Mouse (Mus musculus): ENCODE measurements at regions not wholly inside any gene's neighbourhood (a gene's known extent, or its start where the extent isn't known, plus 50 kb on each side); places are given as distances from the start of the nearest gene placed in this dataset.
A peak's percentile ranks its signal among the peaks of the same experiment; 100 is the strongest.

DNA sequence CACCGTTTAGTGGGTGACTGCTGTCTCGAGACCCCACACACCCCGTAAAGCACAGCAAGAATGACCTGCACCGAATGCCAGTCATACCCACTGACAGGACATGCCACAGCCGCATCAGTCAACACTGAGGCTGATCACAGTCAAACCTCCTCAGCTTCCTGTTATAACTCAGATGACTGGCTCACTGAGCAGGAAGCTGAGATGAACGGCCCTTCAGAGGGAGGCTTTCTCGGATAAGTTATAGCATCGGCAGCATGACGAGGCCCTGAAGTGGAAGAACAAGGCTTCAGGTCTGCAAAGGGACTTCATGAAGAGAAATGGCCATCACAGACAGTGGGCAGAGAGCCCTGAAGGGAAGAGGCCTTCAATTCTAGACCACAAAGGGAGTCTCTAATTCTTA, 87.0 kb downstream of the Lbh start:
- in situ Hi-C loops (cut with MboI; ENCODE audit: low pct_ligation_motif_present, low pct_unique_long_range_greater_than_20kb, low sequenced_read_pairs) (loop anchor here (5.0 kb wide), 1 partner anchor 33 kb away; no protein-coding TSS in a partner anchor), dilution Hi-C loops (cut with MboI; ENCODE audit: extremely low pct_ligation_motif_present, extremely low pct_unique_long_range_greater_than_20kb, low sequenced_read_pairs) (no loop called here)
- Histone ChIP-seq H3K36me3 (replicated peaks in 1 of 2; ENCODE audit: control insufficient read depth in 1 of 2, insufficient read depth in 1 of 2, low read length in 1 of 2) (no peaks in the 10 kb centered on the region), H3K4me1 (ENCODE audit: control insufficient read depth in 1 of 2, insufficient read depth in 2 of 2) (peaks cover 0 to 19% of the 10 kb centered on the region in 2 experiments; a peak in 2 of 4 replicates), H3K27me3 (replicated peaks) (no peaks in the 10 kb centered on the region), H3K4me2 (ENCODE audit: insufficient read depth, low read depth, poor library complexity, severe bottlenecking) (no peak overlapping the region), H3K79me2 (replicated peaks; ENCODE audit: control insufficient read depth, extremely low read depth, insufficient read depth, poor library complexity, severe bottlenecking) (no peaks in the 10 kb centered on the region), H3K27ac (ENCODE audit: insufficient read depth, low read depth) (no peak overlapping the region), H3K9me3 (replicated peaks; ENCODE audit: low read length) (no peaks in the 10 kb centered on the region), H3K9ac (ENCODE audit: insufficient read depth, low read depth) (no peak overlapping the region), H3K4me3 (replicated peaks in 1 of 3; ENCODE audit: low read depth in 2 of 3, low read length in 2 of 3, poor library complexity in 1 of 3) (no peak overlapping the region)
- no peak for DNase-seq (ENCODE audit: extremely low read depth)
- TF ChIP-seq JUN (IDR thresholded peaks at IDR 0.05; ENCODE audit: insufficient read depth, low read depth, low read length): no peak
- TF ChIP-seq MAX (IDR thresholded peaks at IDR 0.05; ENCODE audit: low read length): no peak
- no peak for TF ChIP-seq NRF1 (IDR thresholded peaks at IDR 0.05; ENCODE audit: low read depth, low read length)
- no peak for TF ChIP-seq ZKSCAN1 (IDR thresholded peaks at IDR 0.05; ENCODE audit: borderline replicate concordance, low read depth, low read length)
- no peak for TF ChIP-seq IRF4 (IDR thresholded peaks at IDR 0.05; ENCODE audit: low read depth, low read length)

DNA sequence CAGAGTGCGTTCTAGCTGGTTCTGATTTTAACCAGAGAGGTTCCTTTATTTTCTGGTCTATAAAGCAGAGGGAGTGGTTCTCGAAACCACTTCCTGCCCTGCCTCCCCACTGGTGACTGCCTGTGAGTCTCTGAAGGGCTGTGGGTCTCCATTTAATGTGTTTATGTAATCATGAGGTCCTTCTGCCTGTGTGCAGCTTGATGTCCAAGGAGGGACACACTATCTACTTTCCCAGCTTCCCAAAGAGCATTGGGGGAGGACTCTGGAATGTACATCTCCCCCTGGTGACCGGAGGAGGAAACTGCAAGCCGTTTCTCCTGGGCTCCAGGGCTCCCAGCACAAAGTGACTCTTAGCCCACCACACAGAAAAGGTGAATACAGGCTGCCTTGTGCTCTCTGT, 90.8 kb downstream of the Lbh start:
- H3K4me2 ChIP-seq (ENCODE audit: insufficient read depth, low read depth, poor library complexity, severe bottlenecking): peak overlapping the region; percentile 38; the same call in 1 of the 2 replicates
- H3K4me3 ChIP-seq (replicated peaks in 1 of 3; ENCODE audit: low read depth in 2 of 3, low read length in 2 of 3, poor library complexity in 1 of 3): no peak overlapping the region
- no peaks in the 10 kb centered on the region for H3K79me2 ChIP-seq (replicated peaks; ENCODE audit: control insufficient read depth, extremely low read depth, insufficient read depth, poor library complexity, severe bottlenecking)
- H3K4me1 ChIP-seq (ENCODE audit: control insufficient read depth in 1 of 2, insufficient read depth in 2 of 2): peaks cover 0 to 23% of the 10 kb centered on the region in 2 experiments; a peak in 2 of 4 replicates
- in situ Hi-C loops (cut with MboI; ENCODE audit: low pct_ligation_motif_present, low pct_unique_long_range_greater_than_20kb, low sequenced_read_pairs) (loop anchor here (5.0 kb wide), 1 partner anchor 37 kb away; no protein-coding TSS in a partner anchor), dilution Hi-C loops (cut with MboI; ENCODE audit: extremely low pct_ligation_motif_present, extremely low pct_unique_long_range_greater_than_20kb, low sequenced_read_pairs) (no loop called here)
- TF ChIP-seq CTCF (conservative IDR thresholded peaks at IDR 0.05 in 1 of 2, IDR thresholded peaks at IDR 0.05 in 1 of 2; ENCODE audit: low read depth in 2 of 2, low read length in 2 of 2) (peak; percentile 82 to 95), RAD21 (IDR thresholded peaks at IDR 0.05; ENCODE audit: low read depth, low read length) (peak; percentile 62), SMC3 (IDR thresholded peaks at IDR 0.05; ENCODE audit: low read depth, low read length) (peak; percentile 96), NELFE (IDR thresholded peaks at IDR 0.05; ENCODE audit: low read depth, low read length) (no peak), NRF1 (IDR thresholded peaks at IDR 0.05; ENCODE audit: low read depth, low read length) (no peak), ELF1 (IDR thresholded peaks at IDR 0.05; ENCODE audit: low read depth, low read length) (peak; percentile 33; the same call in 1 of the 2 replicates)
- H3K27ac ChIP-seq (ENCODE audit: insufficient read depth, low read depth): no peak overlapping the region
- H3K36me3 ChIP-seq (replicated peaks in 1 of 2; ENCODE audit: control insufficient read depth in 1 of 2, insufficient read depth in 1 of 2, low read length in 1 of 2): no peaks in the 10 kb centered on the region
- no peaks in the 10 kb centered on the region for H3K9me3 ChIP-seq (replicated peaks; ENCODE audit: low read length)
- H3K9ac ChIP-seq (ENCODE audit: insufficient read depth, low read depth): peak overlapping the region; percentile 36; the same call in 1 of the 2 replicates
- peak; percentile 49 for DNase-seq (ENCODE audit: extremely low read depth)
- H3K27me3 ChIP-seq (replicated peaks): no peaks in the 10 kb centered on the region

DNA sequence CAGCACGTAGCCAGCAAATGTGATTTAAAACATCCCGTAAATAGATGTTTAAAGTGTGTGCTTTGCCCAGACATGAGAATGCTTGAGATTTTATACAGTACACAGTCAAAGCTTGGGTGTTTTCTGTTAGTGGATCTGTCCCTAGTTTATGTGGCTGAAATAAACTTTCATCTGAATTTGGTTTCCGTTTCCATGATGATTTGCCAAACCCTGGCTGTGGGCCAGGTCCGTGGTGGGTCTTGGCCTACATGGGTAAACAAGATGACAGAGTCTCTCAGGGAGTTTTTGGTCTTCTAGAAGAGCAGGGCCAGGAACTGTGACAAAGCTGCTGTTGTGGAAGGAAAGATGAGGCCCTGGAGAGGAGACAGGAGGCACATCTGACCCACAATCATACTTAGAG, 91.9 kb downstream of the Lbh start:
- DNase-seq (ENCODE audit: extremely low read depth): no peak
- H3K27ac ChIP-seq (ENCODE audit: insufficient read depth, low read depth): no peak overlapping the region
- in situ Hi-C loops (cut with MboI; ENCODE audit: low pct_ligation_motif_present, low pct_unique_long_range_greater_than_20kb, low sequenced_read_pairs): loop anchor here (5.0 kb wide), 1 partner anchor 38 kb away; no protein-coding TSS in a partner anchor
- peaks cover 0 to 23% of the 10 kb centered on the region in 2 experiments; a peak in 2 of 4 replicates for H3K4me1 ChIP-seq (ENCODE audit: control insufficient read depth in 1 of 2, insufficient read depth in 2 of 2)
- no peak overlapping the region for H3K4me2 ChIP-seq (ENCODE audit: insufficient read depth, low read depth, poor library complexity, severe bottlenecking)
- dilution Hi-C loops (cut with MboI; ENCODE audit: extremely low pct_ligation_motif_present, extremely low pct_unique_long_range_greater_than_20kb, low sequenced_read_pairs): no loop called here
- no peak overlapping the region for H3K9ac ChIP-seq (ENCODE audit: insufficient read depth, low read depth)
- no peaks in the 10 kb centered on the region for H3K9me3 ChIP-seq (replicated peaks; ENCODE audit: low read length)
- no peak overlapping the region for H3K4me3 ChIP-seq (replicated peaks in 1 of 3; ENCODE audit: low read depth in 2 of 3, low read length in 2 of 3, poor library complexity in 1 of 3)
- TF ChIP-seq MXI1 (IDR thresholded peaks at IDR 0.05; ENCODE audit: low read depth, low read length) (no peak), USF1 (IDR thresholded peaks at IDR 0.05; ENCODE audit: low read depth, low read length) (no peak), CHD1 (IDR thresholded peaks at IDR 0.05; ENCODE audit: low read depth, low read length) (no peak), BHLHE40 (IDR thresholded peaks at IDR 0.05; ENCODE audit: low read depth, low read length) (no peak), MYC (IDR thresholded peaks at IDR 0.05; ENCODE audit: low read depth, low read length) (no peak), GABPA (IDR thresholded peaks at IDR 0.05; ENCODE audit: insufficient replicate concordance, low read depth, low read length) (no peak), EP300 (IDR thresholded peaks at IDR 0.05; ENCODE audit: low read length) (no peak), JUND (conservative IDR thresholded peaks at IDR 0.05; ENCODE audit: low read depth, low read length) (no peak)
- H3K36me3 ChIP-seq (replicated peaks in 1 of 2; ENCODE audit: control insufficient read depth in 1 of 2, insufficient read depth in 1 of 2, low read length in 1 of 2): no peaks in the 10 kb centered on the region
- H3K79me2 ChIP-seq (replicated peaks; ENCODE audit: control insufficient read depth, extremely low read depth, insufficient read depth, poor library complexity, severe bottlenecking): no peaks in the 10 kb centered on the region
- H3K27me3 ChIP-seq (replicated peaks): no peaks in the 10 kb centered on the region
